Mouse (Mus musculus) C2C12 (cell line): ENCODE measurements around the gene Tti1. TPM values are rescaled to one million over a fixed set of nuclear protein-coding genes. Genes with fewer than 3 reads are reported as not detected.
A peak's percentile ranks its signal among the peaks of the same experiment; 100 is the strongest.

Experiments
- H3K27me3 ChIP-seq: one replicate; pipeline ENCODE4 v1.6.1; 2011; ENCODE audit not compliant: control insufficient read depth, insufficient read depth, insufficient read length
- H3K36me3 ChIP-seq: one replicate; pipeline ENCODE4 v1.6.1; 2011; ENCODE audit not compliant: control insufficient read depth, insufficient read depth
- H3K4me3 ChIP-seq: one replicate; pipeline ENCODE4 v1.5.1; 2011; ENCODE audit warnings: mild to moderate bottlenecking, control low read depth; ENCODE audit not compliant: poor library complexity, insufficient read depth, severe bottlenecking
- H3K79me2 ChIP-seq: one replicate; pipeline ENCODE4 v1.6.1; 2011; ENCODE audit not compliant: control insufficient read depth, insufficient read depth
- H3K79me3 ChIP-seq: one replicate; pipeline ENCODE4 v1.6.1; 2011; ENCODE audit warnings: low read depth, control low read depth
- H3ac ChIP-seq: one replicate; pipeline ENCODE3; 2011; ENCODE audit warnings: low read depth; ENCODE audit not compliant: control insufficient read depth, insufficient read length
- CEBPB ChIP-seq: IDR thresholded peaks from one replicate; pipeline ENCODE4 v1.6.1; 2011; ENCODE audit warnings: low read depth, mild to moderate bottlenecking, control low read depth, moderate library complexity
- CTCF ChIP-seq: IDR thresholded peaks from one replicate; pipeline ENCODE4 v1.5.1; 2011; ENCODE audit not compliant: control insufficient read depth, insufficient read depth, insufficient read length
- FOSL1 ChIP-seq: IDR thresholded peaks from one replicate; pipeline ENCODE4 v1.8.0; 2011; ENCODE audit warnings: mild to moderate bottlenecking, low read length; ENCODE audit not compliant: poor library complexity, insufficient read depth, severe bottlenecking
- MAX ChIP-seq: IDR thresholded peaks from one replicate; pipeline ENCODE4 v1.6.1; 2011; ENCODE audit warnings: mild to moderate bottlenecking, control low read depth
- MYOD1 ChIP-seq: IDR thresholded peaks from one replicate; pipeline ENCODE4 v1.6.1; 2011; ENCODE audit warnings: low read depth; ENCODE audit not compliant: control insufficient read depth, insufficient read length
- MYOG ChIP-seq: IDR thresholded peaks from one replicate; pipeline ENCODE4 v1.6.1; 2011; ENCODE audit not compliant: control insufficient read depth, insufficient read length; ENCODE audit errors: extremely low read depth
- USF1 ChIP-seq: IDR thresholded peaks from one replicate; pipeline ENCODE4 v1.6.1; 2011; ENCODE audit warnings: low read depth, mild to moderate bottlenecking, control low read depth, moderate library complexity
- polyA plus RNA-seq: library from polyadenylated mRNA; unstranded; fragments of >200 nt; fragmentation: generic; extraction: Trizol; gene quantifications from one replicate; pipeline ENCODE4 v1.2.1, GENCODE M21; 2012; ENCODE audit warnings: missing spikeins

Gene Tti1
- polyA plus RNA-seq, 1 experiment, result 12.5 TPM

DNA sequence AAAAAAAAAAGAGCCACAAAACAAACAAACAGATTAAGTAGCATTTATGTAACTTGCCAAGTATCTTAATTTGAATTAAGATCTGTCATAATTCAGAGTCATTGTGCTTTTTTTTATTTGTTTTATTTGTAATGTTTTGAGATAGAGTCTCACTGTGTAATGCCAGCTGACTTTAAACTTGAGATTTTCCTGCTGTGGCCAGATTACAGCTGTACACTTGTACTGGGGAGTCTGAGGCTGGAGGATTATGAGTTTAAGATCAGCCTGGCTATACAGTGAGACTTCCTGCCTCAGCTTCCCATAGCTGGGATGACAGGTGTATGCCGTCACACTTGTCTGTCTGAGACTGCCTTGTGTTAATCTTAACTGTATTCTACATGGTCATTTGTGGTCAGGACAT is 20.5 kb upstream of the Tti1 start:
- no peaks in the 10 kb centered on the region for H3K79me2 ChIP-seq
- H3ac ChIP-seq, result no peak overlapping the region
- no peaks in the 10 kb centered on the region for H3K27me3 ChIP-seq
- peaks cover 80% of the 10 kb centered on the region for H3K36me3 ChIP-seq
- peaks cover 2% of the 10 kb centered on the region for H3K79me3 ChIP-seq
- no peak overlapping the region for H3K4me3 ChIP-seq
- TF ChIP-seq CEBPB, result no peak
- TF ChIP-seq MYOG, result no peak
- no peak for TF ChIP-seq MAX
- no peak for TF ChIP-seq MYOD1
- TF ChIP-seq USF1, result no peak
- TF ChIP-seq CTCF, result no peak
- no peak for TF ChIP-seq FOSL1

DNA sequence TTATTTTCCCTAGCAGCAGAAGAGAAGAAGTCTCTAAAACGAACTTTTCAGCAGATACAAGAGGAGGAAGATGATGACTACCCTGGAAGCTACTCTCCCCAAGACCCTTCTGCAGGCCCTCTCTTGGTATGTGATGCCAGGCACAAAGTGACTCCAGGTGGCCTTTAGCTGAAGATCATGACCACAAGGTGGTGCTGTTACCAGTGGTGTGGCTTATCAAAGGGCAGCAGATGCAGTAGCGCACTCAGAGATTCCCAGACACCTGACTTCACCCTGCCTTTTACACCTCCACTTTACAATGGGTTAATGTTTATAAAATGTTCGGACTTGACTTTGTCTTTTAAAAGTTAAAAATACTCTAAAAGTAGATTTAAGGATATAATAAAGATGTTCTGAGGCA is 19.7 kb upstream of the Tti1 start:
- Histone ChIP-seq H3ac (no peak overlapping the region), H3K79me3 (peaks cover 2% of the 10 kb centered on the region), H3K79me2 (no peaks in the 10 kb centered on the region), H3K27me3 (no peaks in the 10 kb centered on the region), H3K36me3 (peaks cover 84% of the 10 kb centered on the region), H3K4me3 (no peak overlapping the region)
- TF ChIP-seq MYOG (no peak), USF1 (no peak), CTCF (peak; percentile 57), MAX (no peak)

DNA sequence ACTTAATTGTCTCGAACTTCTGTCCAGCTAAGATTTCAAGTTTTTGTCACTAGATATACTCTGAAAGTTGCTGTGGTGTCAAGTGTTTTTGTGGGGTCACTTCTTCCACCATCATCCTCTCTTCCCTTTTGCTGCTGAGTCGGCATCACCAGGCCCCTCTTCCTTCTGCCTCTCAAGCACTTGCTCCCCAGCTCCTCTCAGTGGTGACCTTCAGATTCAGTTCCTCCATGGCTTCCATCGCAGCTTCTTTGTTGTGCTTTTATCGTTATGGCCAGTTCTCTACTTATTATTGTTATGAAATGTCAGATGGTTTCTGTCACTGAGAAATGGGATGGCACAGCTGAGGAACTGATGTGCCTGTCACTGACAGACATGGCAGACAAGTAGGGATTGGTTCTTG is 18.0 kb upstream of the Tti1 start:
- Histone ChIP-seq H3ac (no peak overlapping the region), H3K4me3 (no peak overlapping the region), H3K27me3 (no peaks in the 10 kb centered on the region), H3K79me3 (peaks cover 1% of the 10 kb centered on the region), H3K36me3 (peaks cover 67% of the 10 kb centered on the region), H3K79me2 (peaks cover 13% of the 10 kb centered on the region)
- TF ChIP-seq MYOD1 (no peak), USF1 (no peak), MYOG (no peak), MAX (no peak), FOSL1 (no peak), CEBPB (no peak), CTCF (no peak)

DNA sequence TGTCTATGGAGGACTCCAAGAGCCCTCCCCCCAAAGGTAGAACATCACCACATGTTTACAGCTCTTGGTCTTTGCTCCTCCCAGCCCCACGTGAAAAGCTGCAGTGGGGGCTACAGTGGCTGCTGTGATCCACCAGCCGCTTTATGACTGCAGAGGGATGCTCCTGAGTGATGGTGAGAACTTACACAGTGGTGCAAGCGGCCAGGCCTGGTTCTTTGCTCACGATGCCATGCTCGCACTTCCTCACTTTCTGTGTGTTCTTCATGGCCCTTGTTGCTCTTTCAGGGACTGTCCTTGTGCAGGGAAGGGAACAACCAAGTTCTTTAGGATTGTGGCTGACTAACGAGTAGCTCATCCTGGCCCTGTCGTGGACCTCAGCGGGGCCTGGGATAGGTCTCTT is 15.3 kb upstream of the Tti1 start:
- Histone ChIP-seq H3K36me3 (peaks cover 56% of the 10 kb centered on the region), H3ac (no peak overlapping the region), H3K79me3 (peaks cover 7% of the 10 kb centered on the region), H3K79me2 (peaks cover 32% of the 10 kb centered on the region), H3K4me3 (no peak overlapping the region), H3K27me3 (no peaks in the 10 kb centered on the region)
- TF ChIP-seq CEBPB (no peak), CTCF (no peak), USF1 (no peak), MYOD1 (no peak), FOSL1 (no peak), MYOG (no peak), MAX (no peak)

DNA sequence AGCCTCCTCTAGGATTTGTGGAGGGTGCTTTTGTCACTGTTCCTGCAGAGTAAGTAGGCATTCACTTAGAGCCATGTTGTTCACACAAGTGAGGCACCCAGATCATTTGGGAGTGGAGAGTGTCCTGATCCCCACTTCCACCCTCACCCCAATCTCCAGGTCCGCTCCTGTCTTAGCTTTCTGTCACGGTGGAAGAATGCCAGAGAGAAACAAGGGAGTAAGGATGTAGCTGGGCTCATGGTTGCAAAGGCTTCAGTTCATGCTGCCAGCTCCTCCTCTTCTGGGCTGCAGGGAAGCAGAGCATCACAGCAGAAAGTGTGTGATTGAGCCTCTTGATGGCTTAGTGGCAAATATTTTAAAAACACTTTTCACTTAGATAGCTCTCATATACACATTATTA is 12.2 kb upstream of the Tti1 start:
- Histone ChIP-seq H3K27me3 (no peaks in the 10 kb centered on the region), H3K79me3 (peaks cover 23% of the 10 kb centered on the region), H3ac (no peak overlapping the region), H3K79me2 (peaks cover 62% of the 10 kb centered on the region), H3K4me3 (no peak overlapping the region), H3K36me3 (peaks cover 46% of the 10 kb centered on the region)
- TF ChIP-seq CTCF, result no peak
- no peak for TF ChIP-seq MYOD1
- no peak for TF ChIP-seq USF1
- TF ChIP-seq FOSL1, result no peak
- no peak for TF ChIP-seq CEBPB
- TF ChIP-seq MAX, result no peak
- no peak for TF ChIP-seq MYOG

DNA sequence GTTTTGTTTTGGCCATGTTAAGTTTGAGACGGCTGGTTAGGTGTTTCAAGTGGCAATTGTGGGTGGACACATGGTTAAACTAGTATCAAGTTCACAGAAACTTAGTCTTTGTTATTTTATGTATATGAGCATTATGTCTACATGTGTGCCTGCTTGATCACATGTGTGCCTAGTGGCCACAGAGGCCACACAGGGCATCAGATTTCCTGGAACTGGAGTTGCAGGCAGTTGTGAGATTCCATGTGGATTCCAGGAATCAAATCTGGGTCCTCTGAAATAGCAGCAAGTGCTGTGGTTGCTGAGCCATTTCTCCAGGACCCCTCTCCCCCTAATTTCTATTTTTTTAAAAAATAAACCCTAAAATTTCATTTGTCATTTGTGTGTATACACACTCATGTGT is 11.4 kb upstream of the Tti1 start:
- Histone ChIP-seq H3K4me3 (no peak overlapping the region), H3K36me3 (peaks cover 39% of the 10 kb centered on the region), H3ac (no peak overlapping the region), H3K79me3 (peaks cover 29% of the 10 kb centered on the region), H3K27me3 (no peaks in the 10 kb centered on the region), H3K79me2 (peaks cover 69% of the 10 kb centered on the region)
- TF ChIP-seq MYOG (no peak), FOSL1 (no peak), MAX (no peak), CTCF (no peak), CEBPB (no peak), MYOD1 (no peak), USF1 (no peak)
